Mouse (Mus musculus): ENCODE measurements around the gene Fam110c.

The Fam110c gene

GRCm38 (mm10) chr12:31101821-31102220 lies 28.2 kb downstream of the Fam110c start:
- no peak for DNase-seq (ENCODE audit: low spot score)

- peak; percentile 84 for DNase-seq (ENCODE audit: low spot score)
These were observed 42.4 kb downstream of the Fam110c start for GRCm38 (mm10) chr12:31116005-31116466.

- DNase-seq (ENCODE audit: low spot score) = no peak
These were observed 46.9 kb downstream of the Fam110c start for GRCm38 (mm10) chr12:31120535-31120934.

- DNase-seq (ENCODE audit: low spot score) = no peak
These were observed 49.4 kb downstream of the Fam110c start for GRCm38 (mm10) chr12:31122892-31123622.

GRCm38 (mm10) chr12:31126071-31126470 lies 52.4 kb downstream of the Fam110c start:
- DNase-seq (ENCODE audit: low spot score) = no peak

GRCm38 (mm10) chr12:31129548-31129947 lies 55.9 kb downstream of the Fam110c start:
- no peak for DNase-seq (ENCODE audit: low spot score)

Measured in embryo, embryonic 10.5 days (tissue).